Mouse (Mus musculus): Measurements from ENCODE around the gene Rab43.

Rab43 gene

GRCm38 (mm10) chr6:87811675-87812338 is at the start of gene Rab43:
TSS of gene Rab43 (minus strand) at chr6:87812164.
- peak; percentile 80 for DNase-seq (ENCODE audit: low read depth, low spot score)

- no peak for DNase-seq (ENCODE audit: low read depth, low spot score)
These were observed 45.1 kb upstream of the Rab43 start for GRCm38 (mm10) chr6:87857071-87857470.

- no peak for DNase-seq (ENCODE audit: low read depth, low spot score)
These were observed 41.5 kb upstream of the Rab43 start for GRCm38 (mm10) chr6:87853446-87853845.

- no peak for DNase-seq (ENCODE audit: low read depth, low spot score)
These were observed 39.9 kb upstream of the Rab43 start for GRCm38 (mm10) chr6:87851871-87852270.

- DNase-seq (ENCODE audit: low read depth, low spot score) = peak; percentile 95
These were observed 39.1 kb upstream of the Rab43 start, which contains the start of gene Cnbp for GRCm38 (mm10) chr6:87850900-87851614. TSS of gene Cnbp (minus strand) at chr6:87851106.

- DNase-seq (ENCODE audit: low read depth, low spot score) = peak; percentile 26
These were observed 38.4 kb upstream of the Rab43 start for GRCm38 (mm10) chr6:87850155-87850899.

GRCm38 (mm10) chr6:87849780-87850154 is 37.8 kb upstream of the Rab43 start:
- peak; percentile 23 for DNase-seq (ENCODE audit: low read depth, low spot score)

- no peak for DNase-seq (ENCODE audit: low read depth, low spot score)
These were observed 34.8 kb upstream of the Rab43 start for GRCm38 (mm10) chr6:87846813-87847212.

- no peak for DNase-seq (ENCODE audit: low read depth, low spot score)
These were observed 33.2 kb upstream of the Rab43 start for GRCm38 (mm10) chr6:87845031-87845695.

GRCm38 (mm10) chr6:87842254-87842653 is 30.3 kb upstream of the Rab43 start:
- no peak for DNase-seq (ENCODE audit: low read depth, low spot score)

- DNase-seq (ENCODE audit: low read depth, low spot score) = no peak
These were observed 29.7 kb upstream of the Rab43 start for GRCm38 (mm10) chr6:87841635-87842034.

GRCm38 (mm10) chr6:87839797-87840341 is 27.9 kb upstream of the Rab43 start:
- DNase-seq (ENCODE audit: low read depth, low spot score) = no peak

- DNase-seq (ENCODE audit: low read depth, low spot score) = peak; percentile 94
These were observed 26.7 kb upstream of the Rab43 start, which contains the start of gene Isy1 for GRCm38 (mm10) chr6:87838551-87839197. TSS of gene Isy1 (minus strand) at chr6:87838798.

- no peak for DNase-seq (ENCODE audit: low read depth, low spot score)
These were observed 23.7 kb upstream of the Rab43 start, which contains the start of gene Gm45140 for GRCm38 (mm10) chr6:87835695-87836094. TSS of gene Gm45140 (minus strand) at chr6:87835795.

GRCm38 (mm10) chr6:87820366-87820765 is 8.4 kb upstream of the Rab43 start:
- DNase-seq (ENCODE audit: low read depth, low spot score) = no peak

- DNase-seq (ENCODE audit: low read depth, low spot score) = no peak
These were observed 2.5 kb upstream of the Rab43 start for GRCm38 (mm10) chr6:87814486-87814885.

- DNase-seq (ENCODE audit: low read depth, low spot score) = no peak
These were observed 692 bp upstream of the Rab43 start for GRCm38 (mm10) chr6:87812656-87813055.

- no peak for DNase-seq (ENCODE audit: low read depth, low spot score)
These were observed 973 bp downstream of the Rab43 start for GRCm38 (mm10) chr6:87810713-87811669.

- DNase-seq (ENCODE audit: low read depth, low spot score) = no peak
These were observed 1.7 kb downstream of the Rab43 start for GRCm38 (mm10) chr6:87810311-87810710.

All from embryo, embryonic 11.5 days (tissue).